Mouse (Mus musculus): ENCODE measurements around the gene Zbtb18. TPM values are rescaled to one million over a fixed set of nuclear protein-coding genes. Genes with fewer than 3 reads are reported as not detected.
A peak's percentile ranks its signal among the peaks of the same experiment; 100 is the strongest.

Zbtb18 gene
- 54.3 TPM for polyA plus RNA-seq (2012; fragmentation: generic; extraction: Trizol)

GRCm38 (mm10) chr1:177442196-177442808 lies at the start of gene Zbtb18:
Zbtb18 (plus strand) TSS chr1:177442351.
- H3K4me3 ChIP-seq: peak within 1 kb of the TSS; percentile 85
- H3K79me2 ChIP-seq (ENCODE audit: control insufficient read depth, insufficient read depth): peaks cover 45% of the 10 kb centered on the region
- H3K4me2 ChIP-seq (ENCODE audit: low read depth): peak within 1 kb of the TSS; percentile 91
- TF ChIP-seq MYOD1 (IDR thresholded peaks at IDR 0.05; ENCODE audit: control insufficient read depth in 1 of 3, insufficient read length in 2 of 3, low read depth in 2 of 3): peak in 1 of 3 experiments; percentile 64
- peak in 1 of 3 experiments; percentile 63 for TF ChIP-seq MYOG (IDR thresholded peaks at IDR 0.05; ENCODE audit: control insufficient read depth in 1 of 3, insufficient read depth in 1 of 3, insufficient read length in 2 of 3, low read depth in 2 of 3)
- peak; percentile 46 for TF ChIP-seq POLR2A (IDR thresholded peaks at IDR 0.05; ENCODE audit: insufficient read length, low read depth)
- TF ChIP-seq MAX (IDR thresholded peaks at IDR 0.05; ENCODE audit: low read depth): no peak
- TF ChIP-seq POLR2AphosphoS2 (IDR thresholded peaks at IDR 0.05; ENCODE audit: insufficient read length, low read depth): peak; percentile 25
- H3K27me3 ChIP-seq (ENCODE audit: control insufficient read depth, insufficient read depth, insufficient read length): no peaks in the 10 kb centered on the region
- H3ac ChIP-seq (ENCODE audit: control insufficient read depth, insufficient read length): peak within 1 kb of the TSS; percentile 89
- H3K36me3 ChIP-seq (ENCODE audit: control insufficient read depth, insufficient read depth): peaks cover 5% of the 10 kb centered on the region

DNA sequence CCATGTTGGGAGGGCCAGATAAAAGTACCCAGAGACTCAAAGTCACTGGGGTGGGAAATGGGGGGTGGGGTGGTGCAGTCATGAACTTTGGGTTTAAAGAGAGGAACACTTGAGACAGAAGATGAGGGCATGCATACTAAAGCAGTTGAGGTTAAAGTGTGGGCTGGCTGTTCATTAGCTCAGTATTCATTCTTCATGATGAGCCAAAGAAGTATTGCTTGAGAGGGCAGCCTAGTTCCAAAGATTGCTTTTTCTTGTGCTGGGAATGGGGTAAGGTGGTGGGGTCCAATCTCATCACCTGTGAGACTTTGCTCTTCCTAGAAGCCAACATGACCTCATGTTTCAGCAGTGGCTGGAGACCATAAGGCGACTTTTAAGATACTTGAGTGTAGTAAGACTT lies 44.7 kb upstream of the Zbtb18 start:
- TF ChIP-seq SRF (IDR thresholded peaks at IDR 0.05; ENCODE audit: control insufficient read depth, insufficient read length, low read depth) (no peak), E2F4 (IDR thresholded peaks at IDR 0.05; ENCODE audit: insufficient read depth) (no peak), USF1 (IDR thresholded peaks at IDR 0.05; ENCODE audit: low read depth) (no peak), MAX (IDR thresholded peaks at IDR 0.05; ENCODE audit: low read depth) (no peak), TCF12 (IDR thresholded peaks at IDR 0.05; ENCODE audit: insufficient read depth, poor library complexity, severe bottlenecking) (no peak), CEBPB (IDR thresholded peaks at IDR 0.05; ENCODE audit: insufficient read depth, poor library complexity, severe bottlenecking) (no peak), POLR2AphosphoS2 (IDR thresholded peaks at IDR 0.05; ENCODE audit: insufficient read length, low read depth) (no peak), MYOG (IDR thresholded peaks at IDR 0.05; ENCODE audit: control insufficient read depth in 1 of 3, insufficient read depth in 1 of 3, insufficient read length in 2 of 3, low read depth in 2 of 3) (no peak), REST (IDR thresholded peaks at IDR 0.05; ENCODE audit: insufficient read depth, insufficient read length) (no peak), TCF3 (IDR thresholded peaks at IDR 0.05; ENCODE audit: insufficient read length, low read depth) (no peak), POLR2A (IDR thresholded peaks at IDR 0.05; ENCODE audit: insufficient read length, low read depth) (no peak), MYOD1 (IDR thresholded peaks at IDR 0.05; ENCODE audit: control insufficient read depth in 1 of 3, insufficient read length in 2 of 3, low read depth in 2 of 3) (no peak)
- Histone ChIP-seq H3K4me2 (ENCODE audit: low read depth) (no peak overlapping the region), H3K79me2 (ENCODE audit: control insufficient read depth, insufficient read depth) (no peaks in the 10 kb centered on the region)

DNA sequence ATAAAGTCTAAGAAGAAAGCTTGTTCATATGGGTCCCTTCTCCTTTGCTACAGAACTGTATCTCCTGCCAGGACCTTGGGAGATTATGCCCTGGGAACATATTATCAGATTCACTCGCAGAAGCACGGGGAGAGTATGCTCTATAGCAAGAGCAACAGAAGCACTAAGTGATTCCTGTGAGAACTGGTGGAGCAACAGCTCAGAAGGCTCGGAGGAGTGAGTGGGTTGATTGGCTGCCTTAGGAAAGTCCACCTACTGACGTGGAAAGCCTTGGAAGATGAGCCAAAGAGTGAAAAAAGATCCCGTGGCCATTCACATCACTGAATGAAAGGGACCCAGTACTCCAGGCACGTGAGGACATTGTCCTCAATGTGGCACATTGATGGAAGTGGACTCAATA lies 37.0 kb upstream of the Zbtb18 start:
- Histone ChIP-seq H3K4me2 (ENCODE audit: low read depth) (no peak overlapping the region), H3K4me3 (no peak overlapping the region), H3K27me3 (ENCODE audit: control insufficient read depth, insufficient read depth, insufficient read length) (peaks cover 5% of the 10 kb centered on the region), H3K36me3 (ENCODE audit: control insufficient read depth, insufficient read depth) (no peaks in the 10 kb centered on the region), H3K79me2 (ENCODE audit: control insufficient read depth, insufficient read depth) (no peaks in the 10 kb centered on the region), H3ac (ENCODE audit: control insufficient read depth, insufficient read length) (no peak overlapping the region)
- TF ChIP-seq E2F4 (IDR thresholded peaks at IDR 0.05; ENCODE audit: insufficient read depth) (no peak), TCF3 (IDR thresholded peaks at IDR 0.05; ENCODE audit: insufficient read length, low read depth) (no peak), SRF (IDR thresholded peaks at IDR 0.05; ENCODE audit: control insufficient read depth, insufficient read length, low read depth) (no peak), POLR2AphosphoS2 (IDR thresholded peaks at IDR 0.05; ENCODE audit: insufficient read length, low read depth) (no peak), POLR2A (IDR thresholded peaks at IDR 0.05; ENCODE audit: insufficient read length, low read depth) (no peak), MAX (IDR thresholded peaks at IDR 0.05; ENCODE audit: low read depth) (no peak), MYOD1 (IDR thresholded peaks at IDR 0.05; ENCODE audit: control insufficient read depth in 1 of 3, insufficient read length in 2 of 3, low read depth in 2 of 3) (no peak), CEBPB (IDR thresholded peaks at IDR 0.05; ENCODE audit: insufficient read depth, poor library complexity, severe bottlenecking) (no peak), TCF12 (IDR thresholded peaks at IDR 0.05; ENCODE audit: insufficient read depth, poor library complexity, severe bottlenecking) (no peak), MYOG (IDR thresholded peaks at IDR 0.05; ENCODE audit: control insufficient read depth in 1 of 3, insufficient read depth in 1 of 3, insufficient read length in 2 of 3, low read depth in 2 of 3) (no peak), USF1 (IDR thresholded peaks at IDR 0.05; ENCODE audit: low read depth) (no peak), REST (IDR thresholded peaks at IDR 0.05; ENCODE audit: insufficient read depth, insufficient read length) (no peak)

More for the DNA sequence above, 44.7 kb upstream of the Zbtb18 start:
- Histone ChIP-seq H3ac (ENCODE audit: control insufficient read depth, insufficient read length) (no peak overlapping the region), H3K27me3 (ENCODE audit: control insufficient read depth, insufficient read depth, insufficient read length) (no peaks in the 10 kb centered on the region), H3K36me3 (ENCODE audit: control insufficient read depth, insufficient read depth) (no peaks in the 10 kb centered on the region), H3K4me3 (no peak overlapping the region)

DNA sequence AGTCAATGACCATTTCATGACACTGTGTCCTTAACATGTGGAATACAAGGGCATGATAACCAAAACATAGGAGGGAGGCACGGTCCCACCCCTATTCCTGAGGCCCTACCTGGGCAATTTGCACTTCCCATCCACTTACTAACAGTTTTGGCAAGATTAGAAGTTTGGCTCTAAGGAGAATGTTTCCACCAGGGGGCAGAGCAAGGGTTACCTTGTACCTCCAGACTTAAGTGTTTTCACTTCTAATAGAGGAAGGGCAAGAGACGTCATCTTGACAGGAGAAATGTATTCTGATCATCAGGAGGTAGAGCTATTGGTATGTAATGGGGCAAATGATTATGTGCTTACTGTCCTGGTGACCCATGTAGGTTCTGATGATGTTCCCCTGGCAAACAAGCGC lies 33.5 kb upstream of the Zbtb18 start:
- Histone ChIP-seq H3K36me3 (ENCODE audit: control insufficient read depth, insufficient read depth) (no peaks in the 10 kb centered on the region), H3K79me2 (ENCODE audit: control insufficient read depth, insufficient read depth) (no peaks in the 10 kb centered on the region), H3K4me2 (ENCODE audit: low read depth) (no peak overlapping the region), H3K4me3 (no peak overlapping the region), H3ac (ENCODE audit: control insufficient read depth, insufficient read length) (no peak overlapping the region), H3K27me3 (ENCODE audit: control insufficient read depth, insufficient read depth, insufficient read length) (no peaks in the 10 kb centered on the region)
- TF ChIP-seq REST (IDR thresholded peaks at IDR 0.05; ENCODE audit: insufficient read depth, insufficient read length): no peak
- no peak for TF ChIP-seq MAX (IDR thresholded peaks at IDR 0.05; ENCODE audit: low read depth)
- no peak for TF ChIP-seq TCF3 (IDR thresholded peaks at IDR 0.05; ENCODE audit: insufficient read length, low read depth)
- TF ChIP-seq SRF (IDR thresholded peaks at IDR 0.05; ENCODE audit: control insufficient read depth, insufficient read length, low read depth): no peak
- TF ChIP-seq TCF12 (IDR thresholded peaks at IDR 0.05; ENCODE audit: insufficient read depth, poor library complexity, severe bottlenecking): no peak
- TF ChIP-seq POLR2A (IDR thresholded peaks at IDR 0.05; ENCODE audit: insufficient read length, low read depth): no peak
- TF ChIP-seq CEBPB (IDR thresholded peaks at IDR 0.05; ENCODE audit: insufficient read depth, poor library complexity, severe bottlenecking): no peak
- no peak for TF ChIP-seq MYOG (IDR thresholded peaks at IDR 0.05; ENCODE audit: control insufficient read depth in 1 of 3, insufficient read depth in 1 of 3, insufficient read length in 2 of 3, low read depth in 2 of 3)
- TF ChIP-seq MYOD1 (IDR thresholded peaks at IDR 0.05; ENCODE audit: control insufficient read depth in 1 of 3, insufficient read length in 2 of 3, low read depth in 2 of 3): no peak
- no peak for TF ChIP-seq USF1 (IDR thresholded peaks at IDR 0.05; ENCODE audit: low read depth)
- TF ChIP-seq E2F4 (IDR thresholded peaks at IDR 0.05; ENCODE audit: insufficient read depth): no peak
